Mouse (Mus musculus): ENCODE measurements at regions not wholly inside any gene's neighbourhood (a gene's known extent, or its start where the extent isn't known, plus 50 kb on each side); places are given as distances from the start of the nearest gene placed in this dataset.

DNA sequence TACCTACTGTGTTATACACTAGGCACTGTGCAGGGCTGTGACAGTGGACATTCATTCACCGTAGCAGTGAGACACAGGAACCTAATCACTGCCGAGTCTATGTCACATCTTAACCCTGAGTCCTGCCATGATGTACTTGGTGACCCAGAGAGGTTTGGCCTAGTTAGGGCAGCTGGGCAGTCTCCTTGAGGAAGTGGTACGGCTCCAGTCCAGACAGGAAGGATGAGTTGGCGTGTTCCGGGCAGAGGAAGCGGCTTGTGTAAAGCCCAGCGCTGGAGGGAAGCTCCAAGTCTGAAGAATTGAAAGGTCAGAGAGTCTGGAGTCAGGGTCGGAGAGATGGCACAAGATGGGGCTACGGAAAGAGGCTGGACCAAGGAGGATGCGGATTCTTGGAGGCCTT is 99.4 kb upstream of the Smim15 start:
- in situ Hi-C loops (cut with MboI, MseI) = no loop called here

DNA sequence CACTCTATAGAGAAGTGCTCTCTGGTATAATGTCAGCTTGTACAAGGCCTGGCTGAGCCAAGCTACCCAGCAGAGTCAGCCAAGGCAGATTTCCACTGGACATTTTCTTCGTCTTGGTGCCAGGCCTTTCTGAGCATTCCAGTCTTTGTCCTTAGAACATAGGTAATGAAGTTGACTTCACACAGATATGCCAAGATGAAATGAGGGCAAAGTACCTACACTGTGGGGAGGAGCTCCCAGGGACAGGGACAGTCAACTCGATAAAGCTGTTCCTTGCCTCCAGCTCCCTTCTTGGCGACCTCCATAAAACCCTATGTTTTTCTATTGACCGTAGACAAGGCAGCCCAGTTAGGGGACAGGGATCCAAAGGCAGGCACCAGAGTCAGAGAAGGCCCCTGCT is 101.3 kb upstream of the Smim15 start:
- in situ Hi-C loops (cut with MboI, MseI) = no loop called here

DNA sequence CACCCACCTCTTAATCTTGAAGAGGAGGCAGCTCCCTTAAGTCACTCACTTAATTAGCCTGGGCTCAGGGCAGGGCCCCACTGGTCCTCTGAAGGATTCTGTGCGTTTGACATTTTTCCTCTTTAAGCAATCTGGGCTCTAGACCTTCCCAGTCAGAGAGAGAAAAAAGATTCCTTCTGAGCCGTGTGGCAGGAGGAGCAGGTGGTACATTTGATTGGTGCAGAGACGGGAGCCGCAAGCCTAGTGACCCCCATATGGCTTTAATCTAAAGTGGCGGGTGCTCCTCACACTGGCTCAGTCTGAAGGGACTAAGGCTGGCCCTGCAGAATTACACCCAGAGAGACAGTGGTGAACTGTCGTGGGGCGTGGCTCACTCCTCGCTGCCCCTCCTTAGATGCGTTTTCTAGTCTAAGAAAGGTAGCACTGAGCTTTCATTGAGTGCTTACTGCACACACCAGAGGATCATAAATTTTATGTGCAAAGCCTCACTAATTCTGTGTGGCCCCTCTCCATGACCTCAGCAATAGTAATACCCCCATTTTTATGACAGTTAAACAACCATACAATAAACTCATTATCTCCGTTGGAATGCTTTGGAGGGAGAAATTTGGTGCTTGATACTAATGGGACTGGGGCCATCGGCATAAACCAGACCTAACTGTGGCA is 101.8 kb upstream of the Smim15 start:
- in situ Hi-C loops (cut with MboI, MseI) = no loop called here

DNA sequence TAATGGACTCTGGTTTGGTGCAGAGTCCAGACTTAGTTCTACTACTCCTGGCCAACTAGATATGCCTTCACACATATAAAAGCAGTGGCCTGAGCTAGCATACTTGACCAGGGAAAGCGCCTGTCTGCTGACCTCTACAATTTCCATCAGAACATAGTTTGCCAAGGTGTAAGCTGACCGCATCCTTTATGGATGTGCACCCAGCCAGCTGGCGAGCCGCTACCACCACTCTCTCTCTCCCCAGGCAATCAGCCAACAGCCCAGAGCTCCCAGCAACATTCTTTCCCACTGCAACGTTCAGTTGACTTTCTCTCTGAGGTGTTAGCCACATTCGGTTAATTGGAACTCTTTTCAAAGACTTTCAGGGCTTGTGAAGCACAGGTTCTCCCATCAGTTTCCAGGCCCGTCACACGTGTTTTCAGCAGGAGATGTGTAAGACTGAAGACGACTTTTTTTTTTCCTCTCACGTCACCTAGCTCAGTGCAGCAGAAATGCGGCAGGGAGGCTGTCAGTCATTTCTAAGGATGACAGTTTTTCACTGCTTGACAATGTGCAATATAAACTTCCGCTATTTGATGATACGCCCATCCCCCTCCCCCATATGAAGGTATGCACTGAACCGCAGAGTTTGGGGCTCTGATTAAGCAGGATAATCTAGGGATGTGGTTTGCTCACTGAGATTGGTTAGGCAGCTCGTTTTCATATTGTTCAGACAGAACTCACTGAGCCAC is 104.2 kb upstream of the Smim15 start:
- in situ Hi-C loops (cut with MboI, MseI) = no loop called here

DNA sequence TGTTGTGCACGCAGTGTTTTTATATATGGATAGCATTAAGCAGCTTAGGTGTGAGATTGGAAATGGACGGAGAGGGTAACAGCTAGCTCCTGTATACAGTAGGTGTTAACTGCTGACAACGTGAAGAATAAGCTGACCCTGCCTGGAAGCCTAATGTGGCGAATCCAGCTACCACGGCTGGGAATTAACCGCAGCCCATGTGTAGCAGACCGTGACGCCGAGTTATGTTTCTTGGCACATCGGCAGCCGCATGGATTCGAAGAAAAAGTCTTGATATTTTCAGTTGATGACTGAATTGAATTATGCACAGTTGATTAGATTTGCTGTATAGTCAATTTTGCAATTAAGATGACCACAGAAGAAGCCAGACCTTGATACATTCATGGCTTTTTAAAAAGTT is 108.6 kb upstream of the Smim15 start:
- in situ Hi-C loops (cut with MboI, MseI) = no loop called here

DNA sequence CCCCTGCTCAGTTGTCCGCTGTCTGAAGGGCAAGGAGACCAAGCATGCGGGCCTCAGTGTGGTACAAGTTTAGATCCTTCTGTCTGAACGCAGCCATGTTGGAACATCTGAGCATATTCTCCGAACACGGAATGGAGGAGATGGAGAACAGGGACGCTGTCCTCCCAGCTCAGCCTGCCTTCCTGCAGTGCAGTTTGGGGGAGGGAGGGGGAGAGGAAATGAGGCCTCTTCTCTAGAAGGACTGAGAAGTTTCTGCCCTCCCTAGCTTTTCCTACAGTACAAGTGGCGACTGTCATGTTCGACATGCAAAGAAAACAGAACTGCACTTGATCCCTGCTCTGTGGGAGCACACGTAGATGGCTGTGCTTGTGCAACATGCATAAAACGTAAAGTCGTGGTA is 109.6 kb upstream of the Smim15 start:
- in situ Hi-C loops (cut with MboI, MseI) = no loop called here

DNA sequence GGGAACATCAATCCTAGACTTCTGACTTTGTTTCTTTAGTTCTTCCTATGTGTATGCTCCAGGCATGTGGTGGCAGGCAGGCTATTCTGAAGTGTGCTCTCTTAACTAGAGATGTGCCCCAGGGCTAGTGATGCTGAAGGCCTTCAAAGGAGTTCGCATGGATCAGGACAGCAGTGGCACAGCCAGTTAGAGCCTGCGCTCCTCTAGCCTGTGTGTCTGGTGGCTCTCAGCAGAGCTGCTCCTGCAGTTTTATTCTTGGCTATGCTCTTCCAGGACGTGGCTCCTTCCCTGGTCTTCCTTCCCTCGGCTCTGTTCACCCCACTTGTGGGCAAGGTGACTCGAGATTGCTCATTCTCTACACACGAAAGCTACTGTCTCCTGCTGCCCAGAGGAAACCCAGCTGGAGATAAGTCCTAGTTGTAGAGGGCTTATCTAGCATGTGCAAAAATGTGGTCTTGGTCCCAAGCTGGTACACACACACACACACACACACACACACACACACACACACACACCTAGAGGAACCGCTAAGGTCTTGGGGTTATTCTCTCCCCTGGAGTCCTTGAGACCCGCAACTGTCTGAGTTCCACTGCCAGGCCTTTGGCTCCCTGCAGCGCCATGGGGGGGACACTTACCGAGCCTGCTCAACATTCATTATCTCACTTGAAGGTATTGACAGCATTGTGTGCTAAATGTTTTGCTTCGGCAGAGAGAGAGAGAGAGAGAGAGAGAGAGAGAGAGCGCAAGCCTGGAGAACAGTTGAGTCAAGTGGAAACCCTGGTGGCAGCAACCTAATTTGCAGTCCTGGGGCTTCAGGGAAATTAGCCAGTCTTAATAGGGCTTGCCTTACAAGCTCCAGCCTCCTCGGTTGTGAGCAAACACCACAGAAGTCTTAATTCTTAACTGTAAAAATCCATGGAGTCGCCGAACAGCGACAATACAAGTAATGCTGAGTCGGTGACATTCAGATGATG is 110.4 kb upstream of the Smim15 start:
- in situ Hi-C loops (cut with MboI, MseI) = no loop called here

DNA sequence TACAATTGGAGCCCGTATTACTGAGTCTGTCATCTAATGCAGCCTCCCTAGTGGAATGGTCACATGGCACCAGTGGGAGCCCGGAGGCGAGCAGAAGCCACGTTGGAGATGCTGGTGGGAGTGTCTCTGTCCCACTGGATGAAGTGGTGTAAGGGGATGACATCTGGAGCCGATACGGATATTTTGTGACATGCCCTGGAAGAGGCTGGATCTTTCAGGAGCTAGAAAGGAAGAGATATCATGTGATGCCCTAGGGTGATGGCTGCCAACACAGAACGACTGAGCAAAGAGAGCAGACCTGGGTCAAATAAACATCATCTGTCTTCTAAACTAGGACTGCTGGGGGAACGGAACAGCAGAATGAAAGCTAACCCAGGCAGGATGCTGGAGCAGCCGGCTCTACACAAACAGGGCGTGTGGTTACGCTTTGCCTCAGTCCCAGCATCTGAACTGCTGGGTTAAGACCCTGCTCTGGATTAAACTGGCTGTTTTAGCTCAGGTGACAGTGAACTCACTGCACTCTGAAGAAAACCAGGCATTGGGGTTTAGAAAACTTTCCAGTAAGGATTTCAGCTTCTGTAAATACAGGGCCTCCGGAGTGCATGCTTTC is 111.7 kb upstream of the Smim15 start:
- in situ Hi-C loops (cut with MboI, MseI) = no loop called here

DNA sequence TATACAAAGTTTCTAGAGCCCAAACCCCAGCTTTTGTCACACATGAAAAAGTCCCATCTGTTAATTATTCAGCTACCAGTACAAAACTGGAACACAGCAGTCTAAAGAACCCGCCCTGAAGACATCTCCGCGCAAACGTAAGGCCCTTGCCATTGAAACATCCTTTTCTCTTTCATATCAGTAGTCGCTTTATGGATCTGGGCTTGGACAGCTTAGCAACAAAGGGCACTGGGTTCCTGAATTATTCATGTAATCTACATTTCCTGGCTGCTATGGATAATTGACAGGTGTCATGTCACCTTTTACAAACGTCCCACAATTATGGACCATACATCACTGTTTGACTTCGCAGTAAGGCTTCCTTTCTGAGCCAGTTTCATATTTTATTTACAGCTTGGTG is 113.0 kb upstream of the Smim15 start:
- in situ Hi-C loops (cut with MboI, MseI) = no loop called here

DNA sequence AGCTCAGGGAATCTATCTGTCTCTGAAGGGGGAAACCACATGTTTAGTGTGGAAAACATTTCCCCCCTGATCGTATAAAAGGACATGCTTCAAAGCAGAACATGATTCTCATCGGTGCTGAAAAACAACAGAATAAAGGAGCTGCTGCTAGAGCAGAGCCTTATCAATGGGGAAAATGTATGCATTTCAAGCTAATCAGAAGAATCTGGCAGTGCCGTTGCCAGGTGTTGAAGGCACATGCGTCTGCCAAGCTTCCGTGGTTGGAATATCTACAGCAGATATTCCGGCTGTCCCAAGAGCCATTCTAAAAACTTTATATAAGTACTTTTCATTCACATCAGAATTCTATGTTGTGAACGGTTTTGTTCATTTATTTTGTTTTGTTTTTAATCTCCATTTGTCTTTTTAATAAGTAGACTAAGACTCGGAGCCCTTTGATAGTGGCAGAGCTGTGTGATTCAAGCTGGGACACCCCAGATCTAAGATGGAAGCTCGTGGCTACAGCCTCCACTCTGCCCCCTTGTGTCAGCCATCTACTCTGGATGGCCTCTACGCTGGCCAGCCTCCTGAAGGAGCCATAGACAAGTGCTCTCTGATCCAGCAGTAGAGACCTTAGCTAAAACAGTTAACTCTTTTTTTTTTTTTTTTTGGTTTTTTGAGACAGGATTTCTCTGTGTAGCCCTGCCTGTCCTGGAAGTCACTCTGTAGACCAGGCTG is 116.6 kb upstream of the Smim15 start:
- in situ Hi-C loops (cut with MboI, MseI) = no loop called here

DNA sequence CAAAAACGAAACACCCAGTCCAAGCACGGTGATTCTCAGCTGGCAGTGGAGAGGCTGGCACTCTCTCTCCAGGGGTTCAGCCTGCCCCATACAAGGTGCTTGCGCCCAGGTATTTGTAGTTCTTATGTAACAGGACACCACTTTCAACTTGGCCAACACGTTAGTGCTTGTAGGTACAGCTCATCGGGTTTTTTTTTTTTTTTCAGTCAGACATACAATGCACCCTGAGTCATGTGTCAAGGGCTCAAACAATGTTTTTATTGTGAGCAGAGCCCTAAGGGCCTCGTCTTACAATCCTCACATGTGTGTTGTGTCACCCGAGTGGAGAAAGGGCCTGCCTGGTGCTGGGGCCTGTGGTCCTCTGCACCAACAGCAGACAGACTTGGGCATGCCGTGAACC is 118.8 kb upstream of the Smim15 start:
- in situ Hi-C loops (cut with MboI, MseI) = no loop called here

DNA sequence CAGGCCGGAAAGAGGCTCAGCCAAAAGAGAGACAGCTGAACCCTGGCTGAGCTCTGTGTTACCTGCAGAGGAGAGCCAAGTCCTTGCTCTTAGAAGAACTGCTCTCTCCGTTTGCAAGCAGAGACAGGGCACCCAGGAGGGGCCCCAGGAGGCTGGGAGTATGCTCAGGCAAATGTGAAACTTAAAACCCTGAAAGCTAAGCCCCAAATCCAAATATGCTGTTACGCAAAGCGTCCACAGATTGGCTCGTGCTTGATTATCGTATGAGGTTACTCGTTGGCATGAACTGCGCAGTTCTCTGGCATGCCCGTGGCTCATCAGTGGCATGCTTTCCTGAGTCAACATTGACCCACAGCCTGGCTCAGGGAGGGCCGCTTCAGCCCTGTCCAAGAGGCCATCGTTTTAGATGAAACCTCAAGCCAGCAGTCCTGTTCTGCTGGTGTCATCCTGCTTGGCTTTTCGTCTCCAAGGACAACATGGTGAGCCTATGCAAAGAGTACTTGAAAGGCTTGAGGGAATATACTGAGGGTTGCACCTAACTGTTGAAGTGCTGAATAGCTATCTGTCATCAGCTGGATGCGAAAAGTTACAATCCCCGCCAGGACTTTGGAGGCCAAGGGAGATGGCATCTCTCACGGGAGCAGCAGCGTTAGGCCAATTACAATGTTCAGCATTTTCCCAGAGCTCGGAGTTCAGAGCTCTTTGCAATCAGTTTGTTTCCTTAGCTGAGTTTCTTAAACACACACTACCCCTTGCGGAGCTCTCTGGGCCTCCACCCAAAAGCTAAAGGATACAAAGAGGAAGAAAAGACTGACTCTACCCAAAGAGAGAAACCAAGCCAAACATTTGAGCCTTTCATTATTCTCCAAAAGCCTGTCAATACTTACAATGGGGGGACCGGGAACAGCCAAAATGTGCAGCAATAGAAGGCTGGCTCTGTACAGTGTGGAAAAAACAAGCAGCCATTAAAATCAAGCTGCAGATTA is 120.8 kb upstream of the Smim15 start:
- in situ Hi-C loops (cut with MboI, MseI) = no loop called here

DNA sequence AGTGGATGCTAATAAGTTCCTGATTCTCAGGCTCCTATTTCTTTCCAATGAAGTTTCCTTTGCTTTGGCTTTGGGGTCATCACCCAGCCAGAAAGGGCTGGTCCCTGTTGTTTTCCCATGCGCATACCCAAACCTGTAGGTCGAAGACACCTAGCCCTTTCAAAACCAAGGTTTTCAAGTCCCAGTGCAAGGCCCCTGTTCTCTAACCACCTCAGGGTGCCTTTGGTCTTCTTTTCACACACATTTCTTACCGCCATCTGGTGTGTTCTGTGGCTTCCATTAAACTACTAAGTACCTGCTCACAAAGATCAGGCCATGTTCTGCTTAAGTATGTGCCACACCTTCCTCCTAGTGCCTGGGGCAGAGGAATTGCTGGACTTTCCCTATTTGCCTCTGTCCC is 124.8 kb upstream of the Smim15 start:
- in situ Hi-C loops (cut with MboI, MseI) = no loop called here

DNA sequence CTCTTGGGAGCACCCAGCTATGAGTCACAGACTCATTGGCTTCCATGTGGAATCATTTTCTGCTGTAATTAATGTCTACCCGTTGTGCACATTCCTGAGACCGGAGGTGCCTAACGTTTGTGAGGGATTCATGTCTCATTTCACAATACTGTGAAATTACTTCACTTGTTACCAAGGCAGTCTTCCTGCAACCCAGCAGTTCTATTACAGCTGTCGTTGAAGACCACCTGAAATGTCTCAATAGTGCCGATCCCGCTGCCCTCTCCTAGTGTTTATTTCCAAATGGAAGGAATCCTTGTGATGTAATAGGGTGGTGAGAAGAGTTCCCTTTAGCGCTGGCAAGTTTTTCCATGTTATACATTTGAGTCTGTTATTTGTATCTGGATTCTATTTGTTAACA is 125.8 kb upstream of the Smim15 start:
- in situ Hi-C loops (cut with MboI, MseI) = no loop called here

DNA sequence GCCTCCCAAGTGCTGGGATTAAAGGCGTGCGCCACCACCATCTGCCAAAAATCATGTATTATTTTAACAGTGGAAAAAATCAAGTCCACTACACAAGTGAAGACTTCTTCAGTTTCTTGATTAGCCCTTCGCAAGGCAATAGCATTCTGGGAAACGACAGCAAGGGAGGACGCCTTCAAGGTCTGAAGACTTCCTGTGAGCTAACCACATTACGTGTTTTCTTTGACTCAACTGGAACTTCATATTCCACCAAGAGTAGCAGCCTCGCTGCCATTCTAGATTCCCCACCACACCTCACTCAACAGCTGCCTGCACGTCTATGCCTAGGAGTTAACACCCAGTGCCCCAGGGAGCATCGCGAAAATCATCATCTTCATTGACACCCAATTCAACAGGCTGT is 126.2 kb upstream of the Smim15 start:
- in situ Hi-C loops (cut with MboI, MseI) = no loop called here

DNA sequence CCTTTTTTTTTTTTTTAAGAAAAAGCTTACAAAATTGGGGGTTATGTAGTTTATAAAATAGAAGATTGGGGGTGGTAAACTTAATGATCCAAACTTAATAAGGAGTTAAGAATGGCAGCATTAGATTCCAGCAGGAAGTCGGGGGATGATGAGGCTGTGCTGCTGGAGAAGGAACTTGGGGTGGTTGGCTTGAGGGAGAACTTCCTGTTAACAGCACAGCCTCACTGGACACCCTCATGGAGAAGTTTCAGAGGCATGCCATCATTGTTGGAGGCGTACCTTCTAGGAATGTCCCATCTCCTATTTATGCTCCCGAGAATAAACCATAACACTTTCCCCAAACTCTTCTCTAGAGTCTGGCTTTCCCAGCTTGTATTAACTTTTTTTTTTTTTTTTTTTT is 126.7 kb upstream of the Smim15 start:
- in situ Hi-C loops (cut with MboI, MseI) = no loop called here

DNA sequence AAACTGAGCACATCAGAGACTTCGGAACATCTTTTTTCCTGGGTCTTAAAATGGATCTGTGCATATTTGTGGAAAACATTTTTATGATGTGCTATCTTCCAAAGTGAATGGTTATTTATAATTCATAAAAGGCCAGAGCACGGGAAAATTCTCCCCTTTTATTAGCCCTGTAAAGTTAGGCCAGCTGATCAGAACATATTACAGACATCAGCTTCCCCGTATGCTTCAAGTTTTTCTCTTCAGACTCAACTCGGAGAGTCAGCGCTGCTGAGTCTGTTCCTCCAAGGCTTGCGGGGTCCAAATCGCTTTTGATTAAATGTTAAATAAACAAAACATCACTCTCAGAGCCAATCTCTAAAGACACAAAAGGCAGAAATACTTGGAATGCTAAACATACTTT is 134.1 kb upstream of the Smim15 start:
- in situ Hi-C loops (cut with MboI, MseI) = no loop called here

DNA sequence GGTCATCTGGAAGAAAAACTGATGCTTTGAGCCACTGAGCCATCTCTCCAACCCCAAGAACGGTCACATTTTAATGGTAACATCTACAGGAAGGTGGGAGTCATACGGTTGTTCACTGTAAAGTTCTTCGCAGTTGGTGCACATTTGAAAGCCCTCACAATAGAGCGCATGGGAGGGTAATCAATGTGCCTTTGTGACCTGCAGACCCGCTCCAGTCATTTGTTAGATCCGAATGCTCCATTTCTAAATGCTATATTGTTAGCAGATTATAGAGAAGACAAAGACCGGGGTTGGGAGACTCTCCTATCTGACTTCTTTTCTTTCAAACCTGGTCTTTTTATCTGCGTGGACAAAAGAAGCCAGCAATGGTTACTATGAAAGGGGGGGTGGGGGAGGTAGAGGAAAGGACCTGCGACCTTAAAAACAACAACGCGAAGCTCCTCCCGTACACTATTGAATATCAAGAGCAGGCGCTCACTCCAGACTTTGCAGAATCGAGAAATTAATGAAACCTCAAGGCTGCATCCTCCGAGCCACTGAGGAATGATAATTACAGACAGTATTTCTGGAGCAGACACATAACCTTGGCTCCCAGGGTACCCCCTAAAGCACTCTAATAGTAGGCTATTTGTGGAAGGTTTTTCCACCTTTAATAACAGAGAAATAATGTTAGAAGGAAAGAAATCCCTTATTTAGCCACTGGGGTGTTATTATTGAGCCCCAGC is 134.7 kb upstream of the Smim15 start:
- in situ Hi-C loops (cut with MboI, MseI) = no loop called here

DNA sequence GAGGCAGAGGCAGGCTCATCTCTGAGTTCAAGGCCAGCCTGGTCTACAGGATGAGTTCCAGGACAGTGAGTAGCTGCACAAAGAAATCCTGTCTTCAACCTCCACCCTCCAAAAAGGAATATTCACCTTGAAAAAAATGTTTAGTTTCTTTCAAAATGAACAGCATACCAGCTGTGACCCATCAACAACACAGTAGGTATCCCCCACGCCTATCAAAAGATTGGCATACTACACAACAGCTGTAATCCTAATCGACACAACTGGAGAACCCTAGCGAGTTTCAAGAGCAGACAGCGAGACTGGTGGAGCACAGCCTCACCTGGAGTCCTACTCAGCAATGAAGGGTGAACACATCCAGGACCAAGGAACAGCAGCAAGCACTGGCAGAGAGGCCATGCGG is 136.3 kb upstream of the Smim15 start:
- in situ Hi-C loops (cut with MboI, MseI) = no loop called here

DNA sequence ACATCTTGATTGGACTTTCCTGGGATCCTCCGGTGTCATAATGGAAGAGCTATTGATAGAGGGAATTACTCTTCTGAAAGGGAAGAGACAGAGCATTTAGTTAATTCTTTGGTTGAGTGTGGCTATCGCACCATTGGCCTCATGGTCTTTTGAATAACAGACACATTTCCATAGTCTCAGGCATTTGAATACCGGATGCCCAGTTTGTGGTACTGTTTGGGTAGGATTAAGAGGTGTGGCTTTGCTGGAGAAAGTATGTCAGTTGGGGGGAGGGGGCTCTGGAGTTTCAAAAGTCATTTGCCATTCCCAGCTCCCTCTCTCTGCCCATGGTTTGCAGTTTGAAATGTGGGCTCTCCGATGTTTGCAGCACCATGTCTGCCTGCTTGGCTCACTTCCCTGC is 139.4 kb upstream of the Smim15 start:
- in situ Hi-C loops (cut with MboI, MseI) = no loop called here
